Mouse (Mus musculus): ENCODE data around the gene Gm5475.

Gene Gm5475

GRCm38 (mm10) chr15:100448572-100448971 lies 26.6 kb downstream of the Gm5475 start:
- in situ Hi-C loops (cut with MboI, MseI): no loop called here

GRCm38 (mm10) chr15:100449495-100449894 lies 27.5 kb downstream of the Gm5475 start:
- in situ Hi-C loops (cut with MboI, MseI): no loop called here

GRCm38 (mm10) chr15:100451245-100451644 lies 29.3 kb downstream of the Gm5475 start:
- in situ Hi-C loops (cut with MboI, MseI): loop anchor here (5.0 kb wide), 2 partner anchors 39 to 129 kb away; no protein-coding TSS in a partner anchor

GRCm38 (mm10) chr15:100452486-100452885 lies 30.5 kb downstream of the Gm5475 start:
- in situ Hi-C loops (cut with MboI, MseI): loop anchor here (5.0 kb wide), 2 partner anchors 40 to 130 kb away; no protein-coding TSS in a partner anchor

- in situ Hi-C loops (cut with MboI, MseI): no loop called here
Measured at GRCm38 (mm10) chr15:100456356-100456991, 34.5 kb downstream of the Gm5475 start.

- in situ Hi-C loops (cut with MboI, MseI): no loop called here
Measured at GRCm38 (mm10) chr15:100457340-100457739, 35.4 kb downstream of the Gm5475 start.

- in situ Hi-C loops (cut with MboI, MseI): no loop called here
Measured at GRCm38 (mm10) chr15:100458055-100458454, 36.1 kb downstream of the Gm5475 start.

GRCm38 (mm10) chr15:100460942-100461341 lies 39.0 kb downstream of the Gm5475 start:
- in situ Hi-C loops (cut with MboI, MseI): loop anchor here (5.0 kb wide), 1 partner anchor 151 kb away; no protein-coding TSS in a partner anchor

GRCm38 (mm10) chr15:100461646-100462045 lies 39.7 kb downstream of the Gm5475 start:
- in situ Hi-C loops (cut with MboI, MseI): loop anchor here (5.0 kb wide), 1 partner anchor 151 kb away; no protein-coding TSS in a partner anchor

GRCm38 (mm10) chr15:100462086-100462485 lies 40.1 kb downstream of the Gm5475 start:
- in situ Hi-C loops (cut with MboI, MseI): loop anchor here (5.0 kb wide), 1 partner anchor 150 kb away; no protein-coding TSS in a partner anchor

- in situ Hi-C loops (cut with MboI, MseI): loop anchor here (5.0 kb wide), 1 partner anchor 149 kb away; no protein-coding TSS in a partner anchor
Measured at GRCm38 (mm10) chr15:100463712-100464111, 41.8 kb downstream of the Gm5475 start.

- in situ Hi-C loops (cut with MboI, MseI): no loop called here
Measured at GRCm38 (mm10) chr15:100465432-100465831, 43.5 kb downstream of the Gm5475 start.

- in situ Hi-C loops (cut with MboI, MseI): no loop called here
Measured at GRCm38 (mm10) chr15:100467738-100468137, 45.8 kb downstream of the Gm5475 start.

GRCm38 (mm10) chr15:100468295-100469188 lies 46.6 kb downstream of the Gm5475 start, which contains the start of gene Letmd1:
Letmd1 (plus strand) TSS chr15:100469023.
- in situ Hi-C loops (cut with MboI, MseI): no loop called here

GRCm38 (mm10) chr15:100469189-100469545 lies 47.2 kb downstream of the Gm5475 start:
- in situ Hi-C loops (cut with MboI, MseI): no loop called here

- in situ Hi-C loops (cut with MboI, MseI): no loop called here
Measured at GRCm38 (mm10) chr15:100470037-100470436, 48.1 kb downstream of the Gm5475 start.

GRCm38 (mm10) chr15:100473926-100474503 lies 52.1 kb downstream of the Gm5475 start:
- in situ Hi-C loops (cut with MboI, MseI): no loop called here
